Mouse (Mus musculus) G1E (cell line): Measurements from ENCODE around the gene Racgap1.

Source experiments
- CTCF ChIP-seq: IDR thresholded peaks from 2 replicates; pipeline ENCODE4 v1.5.1; 2012; ENCODE audit warnings: low read depth, low read length, inconsistent platforms, mixed read lengths
- GATA1 ChIP-seq: IDR thresholded peaks from 2 replicates; pipeline ENCODE4 v1.6.1; 2012; ENCODE audit warnings: borderline replicate concordance, low read length, inconsistent platforms, mixed read lengths
- POLR2AphosphoS5 ChIP-seq: IDR thresholded peaks from 2 replicates; pipeline ENCODE4 v1.6.1; 2012; ENCODE audit warnings: low read depth, low read length, inconsistent platforms; ENCODE audit not compliant: insufficient replicate concordance

DNA sequence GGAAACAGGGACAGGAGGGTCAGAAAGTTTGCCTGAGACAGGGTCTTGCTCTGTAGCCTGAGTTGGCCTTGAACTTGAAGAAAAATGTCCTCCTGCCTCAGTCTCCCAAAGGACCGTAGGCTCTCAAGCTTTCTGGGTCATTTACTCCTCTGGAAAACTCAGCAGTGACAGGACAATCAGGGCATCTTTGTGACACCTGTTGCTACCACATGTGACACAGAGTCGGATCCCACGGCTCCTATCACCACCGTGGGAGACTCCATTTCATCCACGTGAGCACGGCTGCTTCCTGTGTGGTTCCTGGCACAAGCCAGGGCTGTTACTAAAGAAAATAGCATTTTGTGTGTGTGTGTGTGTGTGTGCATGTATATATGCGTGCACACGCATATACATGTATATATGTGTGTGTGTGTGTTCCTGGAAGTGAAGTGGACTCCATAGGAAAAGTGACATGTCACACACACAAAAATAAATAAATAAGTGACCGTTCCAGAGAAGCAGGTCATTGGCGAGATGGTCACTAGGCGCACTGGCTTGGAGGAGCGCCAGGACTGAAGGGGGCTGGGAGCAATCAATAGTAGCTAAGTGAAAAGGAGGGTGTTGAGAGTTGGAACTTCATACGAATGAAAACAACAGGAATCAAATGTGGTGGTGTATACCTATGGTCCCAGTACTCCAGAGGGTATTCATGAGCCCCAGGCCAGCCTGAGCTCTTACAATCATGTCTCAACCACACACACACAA, 42.9 kb downstream of the Racgap1 start:
- TF ChIP-seq POLR2AphosphoS5 (no peak), GATA1 (no peak), CTCF (no peak)
